Mouse (Mus musculus): ENCODE data around the gene Spen. TPM values are rescaled to one million over a fixed set of nuclear protein-coding genes. Genes with fewer than 3 reads are reported as not detected.
A peak's percentile ranks its signal among the peaks of the same experiment; 100 is the strongest.
"Not testable (repeated sequence)": the region's sequence is repeated elsewhere in the genome, so short reads cannot be mapped to it uniquely, and the experiment has no call there.

Gene Spen
- 10 to 100 TPM; 49.5 to 58.6 TPM for total RNA-seq (2021)
- long read RNA-seq, experiment 1, partial matches to known transcripts = 4 of 6 reads
- long read RNA-seq, experiment 1, other reads (novel, unspliced or antisense) = 2 of 6 reads
- long read RNA-seq, experiment 2, partial matches to known transcripts = 3 of 5 reads
- long read RNA-seq, experiment 2, other reads (novel, unspliced or antisense) = 2 of 5 reads

- intact Hi-C loops (cut with DNase I) = loop anchor here (5.0 kb wide), 1 partner anchor 36 kb away; no protein-coding TSS in a partner anchor
- DNase-seq (ENCODE audit: low spot score in 2 of 2) = peak; percentile 92
These were observed at the start of gene Spen for GRCm38 (mm10) chr4:141538408-141539212. Spen (minus strand) TSS chr4:141538597.

DNA sequence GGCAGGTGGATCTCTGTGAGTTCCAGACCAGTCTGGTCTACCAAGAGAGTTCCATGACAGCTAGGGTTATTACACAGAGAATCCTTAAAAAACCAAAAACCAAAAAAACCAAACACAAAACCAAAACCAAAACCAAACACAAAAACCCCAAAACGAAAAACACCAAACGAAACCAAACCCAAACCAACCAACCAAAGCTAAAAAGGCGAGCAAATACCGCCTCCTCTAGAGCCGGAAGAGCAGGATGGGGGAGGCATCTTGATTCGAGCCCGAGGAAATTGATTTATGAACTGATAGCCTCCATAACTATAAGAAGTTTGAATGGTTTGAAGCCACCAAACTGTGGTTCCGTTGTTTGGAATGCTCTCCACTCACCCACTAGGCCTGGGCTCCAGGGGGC lies 45.5 kb upstream of the Spen start:
- no peak for DNase-seq (ENCODE audit: low spot score in 2 of 2)
- intact Hi-C loops (cut with DNase I) = no loop called here

GRCm38 (mm10) chr4:141581051-141581450 lies 42.7 kb upstream of the Spen start:
- intact Hi-C loops (cut with DNase I) = no loop called here
- no peak for DNase-seq (ENCODE audit: low spot score in 2 of 2)

GRCm38 (mm10) chr4:141578833-141579232 lies 40.4 kb upstream of the Spen start:
- intact Hi-C loops (cut with DNase I) = loop anchor here (5.0 kb wide), 2 partner anchors 177 to 192 kb away; no protein-coding TSS in a partner anchor
- DNase-seq (ENCODE audit: low spot score in 2 of 2) = no peak

DNA sequence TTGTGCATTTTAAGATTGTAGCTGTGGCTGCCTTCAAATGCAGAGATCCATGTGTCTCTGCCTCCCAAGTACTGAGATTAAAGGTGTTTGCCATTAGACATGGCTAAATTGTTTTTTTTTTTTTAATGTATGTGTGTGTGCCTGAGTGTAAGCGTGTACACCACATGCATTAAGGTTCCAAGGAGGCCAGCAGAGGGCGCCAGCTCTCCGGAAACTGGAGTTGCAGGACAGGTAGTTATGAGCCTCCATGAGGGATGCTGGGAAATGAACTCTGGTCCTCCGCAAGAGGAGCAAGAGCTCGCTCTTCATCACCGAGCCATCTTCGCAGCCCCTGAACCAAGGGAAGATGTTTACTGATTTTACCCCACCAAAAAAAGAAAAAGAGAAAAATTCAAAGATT lies 38.5 kb upstream of the Spen start:
- intact Hi-C loops (cut with DNase I) = loop anchor here (5.0 kb wide), 2 partner anchors 175 to 190 kb away; no protein-coding TSS in a partner anchor

GRCm38 (mm10) chr4:141576404-141576803 lies 38.0 kb upstream of the Spen start:
- intact Hi-C loops (cut with DNase I) = loop anchor here (5.0 kb wide), 2 partner anchors 174 to 189 kb away; no protein-coding TSS in a partner anchor

More for the DNA sequence above, 38.5 kb upstream of the Spen start:
- DNase-seq (ENCODE audit: low spot score in 2 of 2) = no peak

DNA sequence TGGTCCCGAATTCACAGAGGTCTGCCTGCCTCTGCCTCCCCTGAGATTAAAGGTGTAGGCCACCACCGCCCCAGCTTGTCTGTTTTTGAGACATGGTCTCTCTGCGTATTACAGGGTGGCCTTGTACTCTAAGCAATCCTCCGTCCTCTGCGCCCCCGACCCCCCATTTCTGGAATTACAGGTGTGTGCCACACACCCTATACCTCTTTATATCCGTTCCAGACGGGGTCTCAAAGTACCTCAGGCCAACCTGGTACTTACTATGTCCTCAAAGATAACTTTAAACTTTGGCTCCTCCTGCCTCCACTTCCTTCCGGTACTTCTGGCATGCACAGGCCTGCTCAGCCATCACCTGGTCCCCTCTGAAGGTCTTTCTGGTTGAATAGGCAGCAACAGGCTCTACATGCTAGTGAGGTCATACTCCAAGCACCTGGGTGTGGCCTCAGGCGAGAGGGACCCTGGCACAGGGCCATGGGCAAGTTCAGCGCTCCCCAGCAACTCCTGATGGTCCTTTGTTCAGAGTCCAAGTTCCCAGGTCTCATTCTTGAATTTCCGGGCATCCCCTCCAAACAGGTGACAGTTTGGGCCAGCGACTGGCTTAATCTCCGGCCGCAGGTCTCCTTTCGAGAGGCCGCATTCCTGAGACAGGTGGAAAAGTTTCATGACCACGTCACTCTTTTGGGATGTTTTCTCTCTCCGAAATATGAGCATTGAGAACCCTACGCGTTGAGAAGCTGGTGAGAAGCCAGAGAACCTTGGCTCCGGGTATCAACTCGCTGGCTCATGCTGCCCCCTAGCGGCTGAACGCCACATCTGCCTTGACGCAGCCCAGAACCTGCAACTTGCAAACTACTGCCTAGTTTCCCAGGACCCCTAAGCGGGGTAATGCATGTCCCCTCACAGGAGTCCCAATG lies 36.6 kb upstream of the Spen start:
- intact Hi-C loops (cut with DNase I) = loop anchor here (1.0 to 5.0 kb wide), 3 partner anchors 144 to 188 kb away; no protein-coding TSS in a partner anchor
- peak; percentile 76 to 87 for DNase-seq (ENCODE audit: low spot score in 2 of 2)

More at GRCm38 (mm10) chr4:141576404-141576803, 38.0 kb upstream of the Spen start:
- DNase-seq (ENCODE audit: low spot score in 2 of 2) = no peak

DNA sequence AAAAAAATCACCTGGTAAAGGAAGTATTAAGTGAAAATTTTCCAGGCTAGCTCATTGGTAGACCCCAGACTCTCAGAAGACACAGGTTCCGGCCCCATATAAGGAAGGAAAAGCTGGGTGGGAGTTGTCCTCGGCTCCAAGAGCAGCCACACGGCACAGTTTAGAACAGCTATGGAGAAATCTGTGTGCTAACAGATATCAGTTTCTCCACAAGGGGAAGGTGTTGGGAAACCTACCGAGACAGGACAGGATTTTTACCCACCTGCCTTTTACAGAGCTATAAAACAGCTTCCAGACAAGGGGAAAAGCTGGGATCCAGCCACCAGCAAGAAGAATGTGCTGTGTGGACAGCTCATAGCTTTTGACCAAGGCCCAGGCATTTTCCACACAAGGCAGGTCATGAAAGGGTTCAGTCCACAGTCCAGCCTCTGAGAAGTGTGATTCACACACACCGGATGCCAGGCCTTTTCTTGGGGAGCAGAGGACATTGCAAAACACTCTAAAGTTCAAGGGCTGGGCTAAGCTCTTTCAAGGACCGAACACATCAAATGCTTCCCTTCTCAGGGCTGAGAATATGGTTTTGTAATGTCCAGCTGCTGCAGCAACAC lies 35.1 kb upstream of the Spen start:
- intact Hi-C loops (cut with DNase I) = no loop called here
- DNase-seq (ENCODE audit: low spot score in 2 of 2) = no peak

DNA sequence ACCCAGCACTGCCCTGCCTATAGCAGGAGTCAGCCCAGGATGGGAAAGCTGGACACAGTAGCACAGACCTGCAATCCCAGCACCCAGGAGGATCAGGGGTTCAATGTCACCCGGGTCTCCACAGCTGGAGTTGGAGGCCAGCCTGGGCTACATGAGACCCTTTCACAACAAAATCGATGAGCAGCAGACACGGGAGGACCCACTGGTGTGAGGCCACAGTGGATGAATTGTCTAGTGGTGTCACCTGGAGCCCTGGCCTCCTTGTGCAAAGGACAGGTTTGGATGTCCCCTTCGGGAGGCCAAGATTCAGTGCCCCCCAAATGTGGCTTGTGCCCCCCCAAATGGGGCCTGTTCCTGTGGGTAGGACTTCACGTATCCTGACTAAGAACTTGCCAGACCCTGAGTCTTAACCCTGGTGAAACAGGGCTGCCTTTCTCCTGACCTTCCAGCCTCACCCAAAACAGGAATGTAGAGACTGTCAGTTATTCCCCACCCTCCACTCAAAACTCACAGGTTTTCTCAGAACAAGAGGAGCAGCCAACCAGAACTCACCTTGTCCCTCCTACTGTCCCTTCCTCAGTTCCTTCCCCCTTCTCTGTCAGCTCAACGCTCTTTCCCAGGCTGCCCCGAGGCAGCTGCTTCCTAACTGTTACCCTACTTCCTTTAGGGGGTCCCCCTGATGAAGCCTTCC lies 34.4 kb upstream of the Spen start:
- no peak for DNase-seq (ENCODE audit: low spot score in 2 of 2)
- intact Hi-C loops (cut with DNase I) = no loop called here

DNA sequence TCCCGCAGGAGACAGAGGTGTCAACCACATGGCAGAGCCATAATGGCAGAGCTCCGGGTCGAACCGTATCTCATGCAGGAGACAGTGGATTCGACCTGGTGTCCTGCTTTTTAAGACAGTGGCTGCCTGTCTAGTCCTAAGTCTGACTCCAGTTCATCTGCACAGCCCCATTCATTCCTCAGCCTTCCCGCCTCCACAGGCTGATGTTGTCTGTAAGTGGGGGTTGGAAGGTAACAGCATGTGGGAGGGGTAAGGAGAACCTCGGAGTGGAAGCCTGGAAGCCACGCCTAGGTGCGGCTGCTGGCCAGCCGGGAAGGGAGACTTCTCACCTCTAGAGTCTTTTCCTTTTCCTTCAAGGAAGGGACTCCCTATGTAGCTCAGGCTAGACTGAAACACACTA lies 33.5 kb upstream of the Spen start:
- intact Hi-C loops (cut with DNase I) = no loop called here
- DNase-seq (ENCODE audit: low spot score in 2 of 2) = no peak

GRCm38 (mm10) chr4:141571337-141571739 lies 32.9 kb upstream of the Spen start:
- intact Hi-C loops (cut with DNase I) = no loop called here
- no peak for DNase-seq (ENCODE audit: low spot score in 2 of 2)

DNA sequence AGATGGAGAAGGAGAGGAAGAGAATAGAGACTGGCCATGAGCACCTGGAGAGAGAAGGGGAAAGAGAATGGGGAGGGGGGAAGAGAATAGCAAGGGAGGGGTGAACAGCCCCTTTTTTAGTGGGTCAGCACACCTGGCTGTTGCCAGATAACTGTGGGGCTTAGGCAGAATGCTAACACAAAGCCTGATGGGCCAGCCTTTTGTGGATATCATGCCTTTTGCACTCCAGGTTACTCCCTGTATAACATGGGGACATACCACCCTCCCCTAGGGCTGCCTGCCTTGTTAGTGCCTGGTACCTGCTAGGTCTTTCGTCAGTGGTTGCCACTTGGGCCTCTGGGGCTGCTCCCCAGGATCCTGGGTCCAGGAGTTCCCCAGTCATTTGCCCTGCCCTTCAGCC lies 32.4 kb upstream of the Spen start:
- intact Hi-C loops (cut with DNase I) = no loop called here
- no peak for DNase-seq (ENCODE audit: low spot score in 2 of 2)

- DNase-seq (ENCODE audit: low spot score in 2 of 2) = no peak
- intact Hi-C loops (cut with DNase I) = no loop called here
These were observed 31.6 kb upstream of the Spen start for GRCm38 (mm10) chr4:141570004-141570403.

DNA sequence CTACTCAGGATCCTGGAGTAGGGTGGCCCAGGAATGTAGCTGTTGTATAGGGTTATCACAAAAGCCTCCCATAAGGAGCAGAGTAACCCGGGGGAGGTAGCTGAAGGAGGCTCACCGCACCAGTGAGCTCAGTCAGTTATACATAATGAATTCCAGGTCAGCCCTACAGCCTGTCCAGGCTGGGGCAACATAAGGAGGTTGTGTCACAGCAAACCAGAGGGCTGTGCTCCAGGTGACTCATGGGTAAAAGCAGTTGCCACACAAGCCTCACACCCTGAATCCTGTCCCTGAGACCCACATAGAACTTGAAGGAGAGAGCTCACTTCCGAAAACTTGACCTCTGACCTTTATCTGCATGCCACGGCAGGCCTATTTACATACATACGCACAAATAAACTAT lies 30.6 kb upstream of the Spen start:
- intact Hi-C loops (cut with DNase I) = no loop called here

DNA sequence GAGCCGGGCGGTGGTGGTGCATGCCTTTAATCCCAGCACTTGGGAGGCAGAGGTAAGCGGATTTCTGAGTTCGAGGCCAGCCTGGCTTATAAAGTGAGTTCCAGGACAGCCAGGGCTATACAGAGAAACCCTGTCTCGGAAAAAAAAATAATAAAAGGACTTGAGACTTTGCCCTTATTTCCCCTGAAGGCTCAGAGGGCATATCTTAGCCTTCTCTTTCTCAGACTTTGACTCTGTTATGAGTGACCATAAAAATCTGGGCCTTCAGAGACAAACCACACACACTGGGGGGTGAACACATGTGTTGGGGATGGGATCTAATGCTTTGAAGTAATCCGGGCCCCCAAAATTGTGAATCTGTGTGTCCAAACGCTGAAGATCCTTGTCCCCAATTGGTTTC lies 28.8 kb upstream of the Spen start:
- DNase-seq (ENCODE audit: low spot score in 2 of 2); intact Hi-C loops (cut with DNase I): not testable (repeated sequence)

More for the DNA sequence above, 30.6 kb upstream of the Spen start:
- DNase-seq (ENCODE audit: low spot score in 2 of 2) = no peak

DNA sequence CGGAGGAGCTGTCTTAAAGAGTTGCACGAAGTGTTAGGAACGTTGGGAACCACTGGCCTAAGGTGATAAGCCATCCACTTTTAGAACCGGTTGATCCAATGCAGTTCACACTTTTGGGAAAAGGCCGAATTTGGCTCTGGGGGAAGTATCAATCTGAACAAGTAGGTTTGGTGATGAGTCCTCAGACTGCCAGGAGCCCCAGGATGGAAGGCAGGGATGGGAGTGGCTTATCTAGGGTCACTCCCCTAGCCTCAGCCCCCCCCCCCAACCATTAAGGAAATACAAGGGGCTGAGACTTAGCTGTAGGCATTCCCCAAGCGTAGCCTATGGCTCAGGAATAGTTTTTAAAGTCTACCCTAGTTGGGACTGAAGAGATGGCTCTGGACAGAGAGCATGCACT lies 27.8 kb upstream of the Spen start:
- intact Hi-C loops (cut with DNase I) = no loop called here
- no peak for DNase-seq (ENCODE audit: low spot score in 2 of 2)

DNA sequence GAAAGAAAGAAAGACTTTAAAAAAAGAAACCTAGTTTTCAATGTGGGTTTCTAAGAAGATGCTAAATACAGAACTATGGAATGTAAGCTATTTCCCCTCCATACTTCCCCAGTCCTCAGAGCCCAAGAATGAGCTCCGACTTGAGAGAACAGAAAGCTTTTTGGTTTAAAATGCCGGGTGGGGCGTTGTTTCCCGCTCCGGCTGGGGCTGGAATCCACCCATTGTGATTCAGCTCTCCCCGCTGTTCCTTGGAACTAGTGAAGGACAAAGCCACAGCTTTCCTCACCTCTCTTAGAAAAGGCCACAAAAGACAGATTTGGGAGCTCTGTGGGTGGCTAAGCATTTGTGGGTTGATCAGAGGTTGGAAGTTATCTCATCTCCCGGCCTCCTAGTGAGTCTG lies 26.9 kb upstream of the Spen start:
- intact Hi-C loops (cut with DNase I) = no loop called here
- DNase-seq (ENCODE audit: low spot score in 2 of 2) = no peak

DNA sequence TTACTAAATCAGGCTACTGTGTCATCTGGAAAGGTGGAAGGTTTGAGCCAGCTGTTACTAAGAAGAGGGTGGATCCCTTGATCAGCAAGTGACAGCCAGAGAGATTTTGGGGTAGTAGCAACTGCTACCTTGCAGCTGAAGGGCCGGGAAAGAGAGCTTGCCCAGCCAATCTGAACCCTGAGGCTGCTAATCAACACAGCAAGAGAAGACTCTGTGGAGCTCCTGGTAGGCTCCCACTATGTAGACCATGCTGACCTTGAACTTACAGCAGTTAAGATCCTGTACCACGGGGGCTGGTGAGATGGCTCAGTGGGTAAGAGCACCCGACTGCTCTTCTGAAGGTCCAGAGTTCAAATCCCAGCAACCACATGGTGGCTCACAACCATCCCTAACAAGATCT lies 26.3 kb upstream of the Spen start:
- DNase-seq (ENCODE audit: low spot score in 2 of 2) = no peak
- intact Hi-C loops (cut with DNase I) = no loop called here

GRCm38 (mm10) chr4:141564209-141564608 lies 25.8 kb upstream of the Spen start:
- no peak for DNase-seq (ENCODE audit: low spot score in 2 of 2)
- intact Hi-C loops (cut with DNase I) = no loop called here

Data from left cerebral cortex, postnatal 14 days (tissue).